ENCODE assay signal across 16 mouse cellular contexts in genomic region chr6:32160370-32160769, GRCm38 (mm10).
"Had no signal": no experiment of that assay in that cellular context is flagged by ENCODE, and none has a peak within 500 bp of the region (broad histone marks: within the 10 kb centered on the region; RNA-seq: fewer than 3 reads in every experiment).

No protein-coding gene starts in this region.

- H3K27me3 ChIP-seq: midbrain, embryonic 12.5 days; neural tube, embryonic 12.5 days; stomach, embryonic 15.5 days had no signal

- H3K4me1 ChIP-seq: midbrain, embryonic 12.5 days; neural tube, embryonic 12.5 days; stomach, embryonic 15.5 days had no signal

- H3K36me3 ChIP-seq: midbrain, embryonic 10.5 days; midbrain, embryonic 12.5 days; stomach, embryonic 15.5 days had no signal

- ATAC-seq: midbrain, embryonic 16.5 days had no signal

- H3K9me3 ChIP-seq: midbrain, embryonic 10.5 days; midbrain, embryonic 12.5 days; neural tube, embryonic 12.5 days; stomach, embryonic 15.5 days had no signal

- DNase-seq: lung, adult 18-20 months; lung, embryonic 14.5 days; lung, postnatal 10 days; lung, postnatal 4 days; midbrain, embryonic 14.5 days; retina, postnatal 1 day; right cerebral cortex, postnatal 14 days; thymus, adult 2 months; thymus, postnatal 25 days; thymus, postnatal 4 days had no signal

- H3K4me3 ChIP-seq: midbrain, embryonic 10.5 days; midbrain, embryonic 12.5 days; myocyte; neural tube, embryonic 12.5 days; stomach, embryonic 15.5 days had no signal
